Mouse (Mus musculus): Measurements from ENCODE around the gene Gm10061.
"Not testable (repeated sequence)": the region's sequence is repeated elsewhere in the genome, so short reads cannot be mapped to it uniquely, and the experiment has no call there.

The Gm10061 gene

DNA sequence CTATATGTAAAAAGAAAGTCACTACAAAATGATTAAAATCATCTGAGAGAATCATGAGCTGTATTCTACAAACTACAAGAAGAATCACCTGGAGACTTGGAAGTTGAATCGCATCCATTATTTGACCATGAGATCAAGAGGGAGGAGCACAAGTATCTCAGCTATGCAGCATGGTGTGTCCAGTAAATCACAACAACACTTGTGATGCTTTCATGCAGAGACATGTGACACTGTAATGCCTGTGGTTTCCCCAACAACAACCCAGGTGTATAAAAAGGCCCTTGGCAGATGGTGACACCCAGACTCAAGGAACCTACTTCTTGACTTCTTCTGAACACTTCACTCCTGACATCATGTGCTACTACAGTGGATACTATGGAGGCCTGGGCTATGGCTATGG is at the start of gene Gm10061:
Gene Gm10061, plus strand, starts transcription at position 301 of the 400 bp plus-strand sequence.
- DNase-seq (ENCODE audit: low read depth, low spot score) = no peak

DNA sequence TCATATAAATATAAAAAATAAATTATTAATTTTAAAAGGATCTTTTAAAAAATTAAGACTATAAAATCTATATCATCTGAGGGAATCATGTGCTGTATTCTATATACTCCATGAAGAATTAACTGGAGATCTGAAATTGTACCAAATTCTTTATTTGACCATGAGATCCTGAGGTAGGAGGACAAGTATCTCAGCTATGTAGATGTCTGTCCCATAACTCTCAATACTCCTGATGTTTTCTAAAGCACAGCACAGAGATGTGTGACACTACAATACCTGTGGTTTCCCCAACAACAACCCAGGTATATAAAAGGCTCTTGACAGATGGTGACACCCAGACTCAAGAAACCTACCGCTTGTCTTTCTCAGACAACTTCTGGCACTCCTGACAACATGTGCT is 10.3 kb upstream of the Gm10061 start, which contains the start of gene Gm6358:
Gene Gm6358, plus strand, starts transcription at position 301 of the 400 bp plus-strand sequence.
- no peak for DNase-seq (ENCODE audit: low read depth, low spot score)

DNA sequence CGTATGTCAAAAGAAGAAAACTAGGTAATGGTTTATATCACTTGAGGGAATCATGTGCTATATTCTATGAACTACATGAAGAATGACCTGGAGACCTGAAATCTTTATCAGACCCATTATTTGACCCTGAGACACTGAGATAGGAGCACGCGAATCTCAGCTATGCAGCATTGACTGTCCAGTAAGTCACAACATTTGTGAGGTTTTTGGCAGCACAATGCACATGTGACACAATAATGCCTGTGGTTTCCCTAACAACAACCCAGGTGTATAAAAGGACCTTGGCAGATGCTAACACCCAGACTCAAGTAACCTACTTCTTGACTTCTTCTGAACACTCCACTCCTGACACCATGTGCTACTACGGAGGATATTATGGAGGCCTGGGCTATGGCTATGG is 6.8 kb downstream of the Gm10061 start, which contains the start of gene Gm9789:
Gene Gm9789, plus strand, starts transcription at position 301 of the 400 bp plus-strand sequence.
- no peak for DNase-seq (ENCODE audit: low read depth, low spot score)

DNA sequence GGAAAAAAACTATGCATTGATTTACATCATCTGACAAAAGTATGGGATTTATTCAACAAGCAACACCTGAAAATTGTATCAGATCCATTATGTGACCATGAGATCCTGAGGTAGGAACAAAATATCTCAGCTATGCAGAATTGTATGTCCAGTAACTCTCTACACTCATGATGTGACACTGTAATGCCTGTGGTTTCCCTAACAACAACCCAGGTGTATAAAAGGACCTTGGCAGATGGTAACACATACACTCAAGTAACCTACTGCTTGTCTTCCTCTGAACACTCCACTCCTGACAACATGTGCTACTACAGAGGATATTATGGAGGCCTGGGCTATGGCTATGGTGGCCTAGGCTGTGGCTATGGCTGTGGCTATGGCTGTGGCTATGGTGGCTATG is 18.3 kb downstream of the Gm10061 start, which contains the start of gene Gm7735:
Gene Gm7735, plus strand, starts transcription at position 301 of the 400 bp plus-strand sequence.
- not testable (repeated sequence) for DNase-seq (ENCODE audit: low read depth, low spot score)

DNA sequence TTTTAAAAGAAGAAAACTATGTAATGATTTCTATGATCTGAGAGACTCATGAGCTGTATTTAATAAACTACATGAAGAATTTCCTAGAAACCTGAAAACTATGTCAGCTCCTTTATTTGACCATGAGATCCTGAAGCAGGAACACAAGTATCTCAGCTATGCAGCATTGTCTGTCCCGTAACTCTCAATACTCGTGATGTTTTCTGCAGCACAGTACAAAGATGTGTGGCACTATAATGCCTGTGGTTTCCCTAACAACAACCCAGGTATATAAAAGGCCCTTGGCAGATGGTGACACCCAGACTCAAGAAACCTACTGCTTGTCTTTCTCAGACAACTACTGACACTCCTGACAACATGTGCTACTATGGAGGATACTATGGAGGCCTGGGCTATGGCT is 23.5 kb downstream of the Gm10061 start, which contains the start of gene 1110057P08Rik:
Gene 1110057P08Rik, plus strand, starts transcription at position 301 of the 400 bp plus-strand sequence.
- DNase-seq (ENCODE audit: low read depth, low spot score) = no peak

DNA sequence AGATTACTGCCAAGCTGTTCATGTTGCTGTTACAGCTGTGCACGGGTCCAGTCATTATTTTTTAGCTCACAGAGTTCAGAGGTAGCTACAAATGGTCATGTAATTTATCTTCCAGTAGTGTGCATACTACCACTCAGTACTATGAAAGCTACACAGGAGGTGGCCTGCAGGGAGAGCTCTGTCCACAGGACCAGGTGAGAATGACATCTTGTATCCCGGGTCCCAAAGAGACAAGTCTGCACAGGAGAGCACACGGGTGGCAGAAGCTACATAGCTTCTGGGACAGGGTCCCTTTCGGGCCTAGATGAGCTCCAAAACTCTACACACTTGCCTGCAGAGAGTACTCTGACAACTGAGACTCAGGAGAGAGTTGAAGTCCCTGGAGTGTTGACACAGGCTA is 37.7 kb downstream of the Gm10061 start:
- no peak for DNase-seq (ENCODE audit: low read depth, low spot score)

Measured in WW6 (cell line).